Mouse (Mus musculus) small intestine, adult 2 months (tissue): Measurements from ENCODE around the gene Gsdma2. TPM values are rescaled to one million over a fixed set of nuclear protein-coding genes. Genes with fewer than 3 reads are reported as not detected.
"Not testable (repeated sequence)": the region's sequence is repeated elsewhere in the genome, so short reads cannot be mapped to it uniquely, and the experiment has no call there.

Experiments used
- H3K27ac ChIP-seq: fragments of 200-500 bp; 2 replicates; pipeline ENCODE4 v1.5.1; 2012; ENCODE audit warnings: low read depth, low read length, control low read depth, inconsistent platforms; ENCODE audit not compliant: insufficient read depth
- H3K27me3 ChIP-seq: fragments of 200-500 bp; 2 replicates; pipeline ENCODE4 v1.6.1; 2012; ENCODE audit warnings: mild to moderate bottlenecking, moderate library complexity, low read length, inconsistent platforms; ENCODE audit not compliant: control insufficient read depth, insufficient read depth
- H3K36me3 ChIP-seq: fragments of 200-500 bp; 2 replicates; pipeline ENCODE4 v1.6.1; 2012; ENCODE audit warnings: mild to moderate bottlenecking, low read length, control low read depth, inconsistent platforms; ENCODE audit not compliant: control insufficient read depth, insufficient read depth
- H3K4me1 ChIP-seq: fragments of 200-500 bp; 2 replicates; pipeline ENCODE4 v1.6.1; 2012; ENCODE audit warnings: low read length, inconsistent platforms, mixed read lengths; ENCODE audit not compliant: control insufficient read depth, insufficient read depth, insufficient read length
- H3K4me3 ChIP-seq: fragments of 200-500 bp; 2 replicates; pipeline ENCODE4 v1.5.1; 2012; ENCODE audit warnings: low read depth, mild to moderate bottlenecking, control low read depth, inconsistent platforms, low read length, moderate library complexity
- CTCF ChIP-seq: fragments of 200-500 bp; IDR thresholded peaks from 2 replicates; pipeline ENCODE4 v1.5.1; 2012; ENCODE audit warnings: low read depth, mild to moderate bottlenecking, control low read depth, inconsistent platforms, low read length, moderate library complexity, mixed read lengths; ENCODE audit not compliant: insufficient replicate concordance, insufficient read length; ENCODE audit errors: extremely low read depth
- POLR2A ChIP-seq: fragments of 200-500 bp; IDR thresholded peaks from 2 replicates; pipeline ENCODE4 v1.6.1; 2012; ENCODE audit warnings: low read depth, mild to moderate bottlenecking, control low read depth, inconsistent platforms, low read length, moderate library complexity
- WGBS: fragments of 180-500 bp; shearing (Covaris S2); methylation state at CpG from one replicate; pipeline ENCODE4 v1.1.7; 2018; 5-methylcytosine and 5-hydroxymethylcytosine counted together
- polyA plus RNA-seq: library from polyadenylated mRNA; depleted of rRNA; stranded (reverse); fragments of >200 nt; gene quantifications from 2 replicates; pipeline ENCODE4 v1.2.3, GENCODE M21; 2012

Gsdma2 gene
- polyA plus RNA-seq, 1 experiment: 0.49 TPM

GRCm38 (mm10) chr11:98637501-98637900, 9.1 kb upstream of the Gsdma2 start:
- peaks cover 3% of the 10 kb centered on the region; the same call in 1 of the 2 replicates for H3K4me1 ChIP-seq

GRCm38 (mm10) chr11:98640091-98640490, 6.5 kb upstream of the Gsdma2 start:
- H3K27ac ChIP-seq: no peak overlapping the region
- TF ChIP-seq CTCF (no peak), POLR2A (no peak)
- H3K4me3 ChIP-seq: no peak overlapping the region
- peaks cover 5% of the 10 kb centered on the region; the same call in 1 of the 2 replicates for H3K4me1 ChIP-seq
- no peaks in the 10 kb centered on the region for H3K27me3 ChIP-seq
- WGBS: 46% methylated on average over 5 of the region's 5 CpGs
- no peaks in the 10 kb centered on the region for H3K36me3 ChIP-seq

More at GRCm38 (mm10) chr11:98637501-98637900, 9.1 kb upstream of the Gsdma2 start:
- H3K27me3 ChIP-seq: 0 out of 2 replicates have a peak, but pooled peaks cover 3% of the 10 kb centered on the region
- no peak for TF ChIP-seq CTCF
- no peak for TF ChIP-seq POLR2A
- no peak overlapping the region for H3K4me3 ChIP-seq
- no peaks in the 10 kb centered on the region for H3K36me3 ChIP-seq
- 66% methylated on average over 1 of the region's 1 CpGs for WGBS
- no peak overlapping the region for H3K27ac ChIP-seq

GRCm38 (mm10) chr11:98644757-98645156, 1.8 kb upstream of the Gsdma2 start:
- no peak overlapping the region for H3K4me3 ChIP-seq
- no peak for TF ChIP-seq CTCF
- no peak for TF ChIP-seq POLR2A
- no peak overlapping the region for H3K27ac ChIP-seq
- H3K27me3 ChIP-seq: no peaks in the 10 kb centered on the region
- H3K4me1 ChIP-seq: peaks cover 5% of the 10 kb centered on the region; the same call in 1 of the 2 replicates
- H3K36me3 ChIP-seq: no peaks in the 10 kb centered on the region
- WGBS: 46% methylated on average over 3 of the region's 3 CpGs

GRCm38 (mm10) chr11:98645946-98646345, 613 bp upstream of the Gsdma2 start:
- Histone ChIP-seq H3K4me3 (no peak overlapping the region), H3K36me3 (no peaks in the 10 kb centered on the region), H3K4me1 (peaks cover 5% of the 10 kb centered on the region; the same call in 1 of the 2 replicates), H3K27ac (no peak overlapping the region), H3K27me3 (no peaks in the 10 kb centered on the region)
- TF ChIP-seq POLR2A (no peak), CTCF (no peak)
- WGBS: 32% methylated on average over 2 of the region's 2 CpGs

GRCm38 (mm10) chr11:98655076-98655475, 8.5 kb downstream of the Gsdma2 start:
- not testable (repeated sequence) for H3K27ac ChIP-seq, H3K36me3 ChIP-seq, H3K4me3 ChIP-seq, H3K4me1 ChIP-seq, H3K27me3 ChIP-seq
- 11% methylated on average over 7 of the region's 7 CpGs for WGBS
- peak; percentile 71; the same call in 1 of the 2 replicates for TF ChIP-seq CTCF

GRCm38 (mm10) chr11:98660517-98660916, 14.0 kb downstream of the Gsdma2 start:
- no peaks in the 10 kb centered on the region for H3K4me1 ChIP-seq
- TF ChIP-seq POLR2A (no peak), CTCF (0 out of 2 replicates have a peak, but pooled peaks have one; percentile 6)
- H3K27ac ChIP-seq: no peak overlapping the region
- no peak overlapping the region for H3K4me3 ChIP-seq
- H3K27me3 ChIP-seq: no peaks in the 10 kb centered on the region
- no peaks in the 10 kb centered on the region for H3K36me3 ChIP-seq
- WGBS: 4% methylated on average over 6 of the region's 6 CpGs

- H3K27ac ChIP-seq: no peak within 1 kb of the TSS
Observed at GRCm38 (mm10) chr11:98664091-98664490, 17.5 kb downstream of the Gsdma2 start, which contains the start of gene Gsdma. Gene Gsdma, plus strand, starts transcription at chr11:98664351.

More at GRCm38 (mm10) chr11:98664091-98664490, 17.5 kb downstream of the Gsdma2 start, which contains the start of gene Gsdma:
- TF ChIP-seq POLR2A: no peak
- Histone ChIP-seq H3K36me3 (no peaks in the 10 kb centered on the region), H3K4me3 (no peak within 1 kb of the TSS), H3K4me1 (no peaks in the 10 kb centered on the region), H3K27me3 (no peaks in the 10 kb centered on the region; the same call in 1 of the 2 replicates)
- WGBS: 21% methylated on average over 4 of the region's 4 CpGs
